ENCODE assay signal across 26 mouse cellular contexts in genomic region chr8:78463941-78464340, GRCm38 (mm10). TPM values are rescaled to one million over a fixed set of nuclear protein-coding genes. Genes with fewer than 3 reads are reported as not detected.
DNase-seq lines count a peak whose midpoint lies in the region; ATAC-seq lines count a peak whose summit lies in the region.
"Had no signal": no experiment of that assay in that cellular context is flagged by ENCODE, and none has a peak within 500 bp of the region (broad histone marks: within the 10 kb centered on the region; RNA-seq: fewer than 3 reads in every experiment).

No protein-coding gene starts in this region.

- DNase-seq in lung, postnatal 36 days: peak; percentile 1
- DNase-seq in lung, postnatal 14 days: no peak
- DNase-seq in NIH3T3 (ENCODE audit: low read depth): peak; percentile 70
- DNase-seq in fibroblast of lung, adult 2 months (ENCODE audit: low read depth): peak; percentile 49
- no peak for DNase-seq in c-Kit-positive CD71-positive TER-119-positive erythroid progenitor cells, embryonic 14.5 days (ENCODE audit: low spot score)
- DNase-seq: adrenal gland, postnatal 10 days; B cell, adult 2 months; cerebellum, adult 11 months; cerebellum, adult 2 months; cerebellum, adult 9-11 months; cerebellum, postnatal 25 days; gastrocnemius, postnatal 10 days; gastrocnemius, postnatal 36 days; heart, adult 2 months had no signal

- no peak for ATAC-seq in inflammation-experienced regulatory T-cells, adult 6 months
- ATAC-seq: activated CD4-positive, CD25-positive, alpha-beta regulatory T cell, adult 4 months; forebrain, embryonic 13.5 days; forebrain, embryonic 16.5 days; intestine, embryonic 15.5 days had no signal

RNA-seq across cellular contexts. Expression of gene Pou4f2, which starts 27.5 kb away (rescaled TPM):
- not detected for polyA plus RNA-seq in inflammation-experienced regulatory T-cells, adult 6 months (2017; shearing (Covaris generic))
- polyA plus RNA-seq: activated CD4-positive, CD25-positive, alpha-beta regulatory T cell, adult 4 months; embryonic facial prominence, embryonic 15.5 days; erythroblast, embryonic 14.5 days; forebrain, embryonic 10.5 days; forebrain, embryonic 13.5 days; forebrain, embryonic 16.5 days; G1E; heart, adult 2 months; heart, embryonic 10.5 days; heart, embryonic 13.5 days; heart, embryonic 16.5 days; intestine, embryonic 15.5 days had no signal

RNA-seq across cellular contexts. Expression of gene Rbmxl1, which starts 44.8 kb away (rescaled TPM):
- 100 to 1,000 TPM in 1 of 3 experiments, 10 to 100 TPM in 2; 70.4 to 118 (median 86.4) TPM for polyA plus RNA-seq in inflammation-experienced regulatory T-cells, adult 6 months (2017; shearing (Covaris generic))

RNA-seq across cellular contexts. Expression of gene Slc10a7, which starts 45.2 kb away (rescaled TPM):
- polyA plus RNA-seq in inflammation-experienced regulatory T-cells, adult 6 months (2017; shearing (Covaris generic)): 10 to 100 TPM; 13.2 to 19.9 (median 17.1) TPM

Comparison
In these comparisons a context has a peak if more than half of its experiments do, and no peak if none do; other contexts are left out.
1. DNase-seq: peak in lung, postnatal 36 days (single experiment), NIH3T3 (single experiment) and fibroblast of lung, adult 2 months (single experiment); none in lung, postnatal 14 days (single experiment) and c-Kit-positive CD71-positive TER-119-positive erythroid progenitor cells, embryonic 14.5 days (single experiment).